Mouse (Mus musculus) ES-Bruce4 (cell line): Measurements from ENCODE around the gene Fam83c. TPM values are rescaled to one million over a fixed set of nuclear protein-coding genes. Genes with fewer than 3 reads are reported as not detected.
"Not testable (repeated sequence)": the region's sequence is repeated elsewhere in the genome, so short reads cannot be mapped to it uniquely, and the experiment has no call there.

Source experiments
- H3K27ac ChIP-seq: 2 replicates; pipeline ENCODE4 v1.5.1; 2012; ENCODE audit warnings: low read length, inconsistent platforms; ENCODE audit not compliant: insufficient read depth
- H3K27me3 ChIP-seq: 2 replicates; pipeline ENCODE4 v1.6.1; 2012; ENCODE audit warnings: mild to moderate bottlenecking, low read length, inconsistent platforms; ENCODE audit not compliant: control insufficient read depth, poor library complexity, insufficient read depth, severe bottlenecking
- H3K36me3 ChIP-seq: 2 replicates; pipeline ENCODE4 v1.6.1; 2012; ENCODE audit warnings: inconsistent platforms, mild to moderate bottlenecking, low read length, moderate library complexity; ENCODE audit not compliant: control insufficient read depth, poor library complexity, insufficient read depth, severe bottlenecking
- H3K4me1 ChIP-seq: one replicate; pipeline ENCODE4 v1.8.1; 2011; ENCODE audit warnings: low read length; ENCODE audit not compliant: control insufficient read depth, insufficient read depth
- H3K4me3 ChIP-seq: 2 replicates; pipeline ENCODE4 v1.5.1; 2011; ENCODE audit warnings: low read depth, mild to moderate bottlenecking, low read length
- H3K9ac ChIP-seq: 2 replicates; pipeline ENCODE4 v1.6.1; 2012; ENCODE audit warnings: low read depth, mild to moderate bottlenecking, inconsistent platforms; ENCODE audit not compliant: poor library complexity, severe bottlenecking
- H3K9me3 ChIP-seq: replicated peaks from 2 replicates; pipeline ENCODE4 v1.6.1; 2012; ENCODE audit warnings: mild to moderate bottlenecking, low read length, inconsistent platforms; ENCODE audit not compliant: control insufficient read depth, poor library complexity, insufficient read depth, severe bottlenecking
- CTCF ChIP-seq: IDR thresholded peaks from one replicate; pipeline ENCODE4 v1.8.1; 2011; ENCODE audit warnings: low read depth, low read length
- EP300 ChIP-seq: IDR thresholded peaks from 2 replicates; pipeline ENCODE4 v1.6.1; 2011; ENCODE audit warnings: low read depth, low read length; ENCODE audit not compliant: insufficient read depth
- POLR2A ChIP-seq: IDR thresholded peaks from one replicate; pipeline ENCODE4 v1.8.1; 2011; ENCODE audit warnings: low read length; ENCODE audit not compliant: insufficient read depth
- polyA plus RNA-seq: library from polyadenylated mRNA; stranded (reverse); fragments of >200 nt; gene quantifications from 2 replicates; pipeline ENCODE4 v1.2.4, GENCODE M21; 2011; ENCODE audit warnings: low read depth; ENCODE audit not compliant: missing spikeins, insufficient read depth, insufficient read length

Gene Fam83c
- polyA plus RNA-seq, 1 experiment = 0.30 TPM

GRCm38 (mm10) chr2:155837961-155838360 lies 3.3 kb upstream of the Fam83c start:
- Histone ChIP-seq H3K4me1 (no peaks in the 10 kb centered on the region), H3K36me3 (no peaks in the 10 kb centered on the region), H3K27ac (no peak overlapping the region), H3K9me3 (no peaks in the 10 kb centered on the region), H3K4me3 (no peak overlapping the region), H3K27me3 (no peaks in the 10 kb centered on the region), H3K9ac (no peak overlapping the region)
- no peak for TF ChIP-seq EP300
- no peak for TF ChIP-seq CTCF
- no peak for TF ChIP-seq POLR2A

GRCm38 (mm10) chr2:155832087-155832486 lies 2.6 kb downstream of the Fam83c start:
- H3K9me3 ChIP-seq = not testable (repeated sequence)

DNA sequence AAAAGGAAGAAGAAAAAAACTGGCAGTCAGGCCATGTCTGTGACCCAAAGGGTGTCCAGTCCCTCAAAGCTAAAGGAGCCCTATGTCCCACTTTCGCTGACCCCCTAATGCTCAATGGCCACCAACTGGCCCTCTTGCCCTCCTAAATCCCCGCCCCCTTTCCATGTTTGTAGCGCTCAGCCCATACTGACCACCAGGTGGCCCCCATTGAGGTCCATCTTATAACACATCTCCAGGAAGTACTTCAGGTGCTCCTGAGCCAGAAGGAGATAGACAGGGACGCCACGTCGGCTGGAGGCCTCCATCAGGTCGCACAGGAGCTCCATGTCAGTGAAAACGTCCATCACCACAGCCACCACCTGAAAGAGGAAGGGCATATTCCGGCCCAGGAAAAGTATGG lies 3.4 kb downstream of the Fam83c start:
- Histone ChIP-seq H3K4me1 (no peaks in the 10 kb centered on the region), H3K4me3 (no peak overlapping the region), H3K27me3 (no peaks in the 10 kb centered on the region), H3K9ac (no peak overlapping the region), H3K27ac (no peak overlapping the region), H3K9me3 (no peaks in the 10 kb centered on the region), H3K36me3 (no peaks in the 10 kb centered on the region)
- TF ChIP-seq EP300 (no peak), CTCF (peak; percentile 28), POLR2A (no peak)

More at GRCm38 (mm10) chr2:155832087-155832486, 2.6 kb downstream of the Fam83c start:
- H3K27me3 ChIP-seq, H3K4me3 ChIP-seq, H3K36me3 ChIP-seq, H3K9ac ChIP-seq, H3K27ac ChIP-seq, H3K4me1 ChIP-seq: not testable (repeated sequence)

GRCm38 (mm10) chr2:155830841-155831240 lies 3.8 kb downstream of the Fam83c start:
- Histone ChIP-seq H3K9ac (no peak overlapping the region), H3K27ac (no peak overlapping the region), H3K4me1 (no peaks in the 10 kb centered on the region), H3K27me3 (no peaks in the 10 kb centered on the region), H3K9me3 (no peaks in the 10 kb centered on the region), H3K36me3 (no peaks in the 10 kb centered on the region), H3K4me3 (no peak overlapping the region)
- TF ChIP-seq POLR2A (no peak), CTCF (no peak), EP300 (no peak)

DNA sequence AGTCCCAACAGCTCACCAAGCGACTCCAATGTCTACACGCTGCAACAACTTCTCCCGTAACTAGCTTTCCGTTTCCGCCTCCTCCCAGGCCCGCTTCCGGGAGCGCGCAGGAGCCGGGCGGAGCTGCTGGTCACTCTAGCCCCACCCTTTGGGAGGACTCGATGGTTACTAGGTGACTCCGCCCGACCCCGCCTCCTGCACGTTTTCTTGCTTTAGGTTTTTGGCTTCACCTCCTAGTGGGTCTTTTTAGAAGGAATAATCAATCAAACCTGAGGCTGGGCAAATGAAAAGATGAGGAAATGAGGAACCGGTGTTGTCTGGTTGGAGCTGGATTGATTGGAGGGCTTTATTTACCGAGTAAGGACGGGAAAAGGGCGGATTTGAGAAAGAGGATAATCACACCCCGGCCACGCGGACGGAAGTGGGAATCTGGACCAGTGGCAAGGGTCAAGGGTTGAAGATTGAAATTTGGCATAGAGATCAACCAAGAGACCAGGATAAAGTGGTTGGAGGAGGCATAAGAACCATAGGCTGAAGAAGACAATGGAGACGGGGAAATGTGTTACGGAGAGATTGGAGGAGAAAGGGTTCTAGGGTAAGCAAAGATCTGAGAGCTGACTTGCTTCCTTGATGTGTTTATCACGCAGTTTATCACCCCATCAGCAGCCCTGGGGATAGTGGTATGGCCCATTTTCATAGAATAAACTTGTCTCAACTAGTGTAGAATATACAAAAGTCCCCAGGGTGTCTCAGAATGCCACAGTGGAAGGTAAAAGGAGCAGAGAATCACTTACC lies 7.8 kb downstream of the Fam83c start, which contains the start of gene Eif6:
TSS of gene Eif6 (minus strand) at position 296 of the 795 bp plus-strand sequence.
- Histone ChIP-seq H3K27ac (peak within 1 kb of the TSS; percentile 68), H3K4me1 (no peaks in the 10 kb centered on the region), H3K36me3 (peaks cover 16% of the 10 kb centered on the region), H3K9me3 (no peaks in the 10 kb centered on the region), H3K27me3 (no peaks in the 10 kb centered on the region), H3K9ac (peak within 1 kb of the TSS; percentile 96), H3K4me3 (peak within 1 kb of the TSS; percentile 97)
- TF ChIP-seq POLR2A (peak; percentile 91), EP300 (no peak), CTCF (no peak)

GRCm38 (mm10) chr2:155825904-155826629 lies 8.6 kb downstream of the Fam83c start:
- Histone ChIP-seq H3K9me3 (no peaks in the 10 kb centered on the region), H3K4me1 (no peaks in the 10 kb centered on the region), H3K27me3 (no peaks in the 10 kb centered on the region), H3K36me3 (peaks cover 20% of the 10 kb centered on the region), H3K27ac (peak overlapping the region; percentile 68), H3K4me3 (peak overlapping the region; percentile 97), H3K9ac (peak overlapping the region; percentile 96)
- TF ChIP-seq CTCF = no peak
- TF ChIP-seq EP300 = no peak
- TF ChIP-seq POLR2A = no peak
